Mouse (Mus musculus) regulatory T cell (primary cell): ENCODE data around the gene Tmem160.

ENCODE experiments used
- in situ Hi-C: fragments of 300-600 bp; cut with MboI, MseI; formaldehyde crosslinking; loops from one replicate; pipeline ENCODE4 v1.15.1; 2025; ENCODE audit warnings: high pct_unique_total_duplicates

Tmem160 gene

GRCm38 (mm10) chr7:16452587-16453073, at the start of gene Tmem160:
Gene Tmem160, plus strand, starts transcription at chr7:16452779.
- in situ Hi-C loops, result no loop called here

- in situ Hi-C loops, result no loop called here
Measured at GRCm38 (mm10) chr7:16402968-16403948, 49.3 kb upstream of the Tmem160 start.

- in situ Hi-C loops, result no loop called here
Measured at GRCm38 (mm10) chr7:16404315-16405072, 48.1 kb upstream of the Tmem160 start.

GRCm38 (mm10) chr7:16405073-16405455, 47.5 kb upstream of the Tmem160 start:
- in situ Hi-C loops, result no loop called here

- in situ Hi-C loops, result no loop called here
Measured at GRCm38 (mm10) chr7:16405516-16406351, 46.8 kb upstream of the Tmem160 start.

- in situ Hi-C loops, result no loop called here
Measured at GRCm38 (mm10) chr7:16406978-16407377, 45.6 kb upstream of the Tmem160 start.

GRCm38 (mm10) chr7:16411100-16411499, 41.5 kb upstream of the Tmem160 start:
- in situ Hi-C loops, result no loop called here

GRCm38 (mm10) chr7:16412220-16412896, 40.2 kb upstream of the Tmem160 start:
- in situ Hi-C loops, result no loop called here

- in situ Hi-C loops, result no loop called here
Measured at GRCm38 (mm10) chr7:16412930-16413329, 39.6 kb upstream of the Tmem160 start.

- in situ Hi-C loops, result no loop called here
Measured at GRCm38 (mm10) chr7:16415426-16415825, 37.2 kb upstream of the Tmem160 start.

- in situ Hi-C loops, result no loop called here
Measured at GRCm38 (mm10) chr7:16417141-16417771, 35.3 kb upstream of the Tmem160 start.

GRCm38 (mm10) chr7:16418713-16419112, 33.9 kb upstream of the Tmem160 start:
- in situ Hi-C loops, result no loop called here

GRCm38 (mm10) chr7:16420493-16421118, 32.0 kb upstream of the Tmem160 start:
- in situ Hi-C loops, result no loop called here

GRCm38 (mm10) chr7:16422222-16422856, 30.2 kb upstream of the Tmem160 start:
- in situ Hi-C loops, result no loop called here

- in situ Hi-C loops, result no loop called here
Measured at GRCm38 (mm10) chr7:16423731-16424130, 28.8 kb upstream of the Tmem160 start.

GRCm38 (mm10) chr7:16425721-16426120, 26.9 kb upstream of the Tmem160 start:
- in situ Hi-C loops, result no loop called here

GRCm38 (mm10) chr7:16426129-16426729, 26.4 kb upstream of the Tmem160 start:
- in situ Hi-C loops, result no loop called here

GRCm38 (mm10) chr7:16433352-16433971, 19.1 kb upstream of the Tmem160 start:
- in situ Hi-C loops, result no loop called here

- in situ Hi-C loops, result no loop called here
Measured at GRCm38 (mm10) chr7:16435088-16435487, 17.5 kb upstream of the Tmem160 start.
